Mouse (Mus musculus): ENCODE measurements at regions not wholly inside any gene's neighbourhood (a gene's known extent, or its start where the extent isn't known, plus 50 kb on each side); places are given as distances from the start of the nearest gene placed in this dataset.

DNA sequence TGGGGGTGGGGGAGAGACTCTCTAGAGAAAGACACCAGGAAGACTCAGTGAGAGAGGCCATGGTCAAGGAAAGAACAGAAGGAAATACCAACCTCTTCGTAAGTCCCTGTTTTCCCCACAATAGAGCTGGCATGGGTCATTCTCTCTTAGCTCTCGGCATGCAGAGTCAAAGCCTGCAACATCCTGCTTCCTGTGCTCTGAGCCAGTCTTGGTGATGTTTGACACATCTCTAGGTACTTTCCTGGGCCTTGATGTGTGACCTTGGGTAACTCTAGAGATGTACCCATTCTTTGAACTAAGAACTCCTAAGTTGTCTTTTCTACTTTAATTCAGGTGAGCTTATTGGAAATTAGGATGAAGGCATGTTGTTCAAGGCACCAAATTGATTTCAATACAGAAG, 55.8 kb upstream of the Fam3c start:
- Histone ChIP-seq H3K4me2 (ENCODE audit: low read depth, low read length) (no peak overlapping the region), H3K27ac (ENCODE audit: low read length) (no peak overlapping the region), H3K36me3 (ENCODE audit: control insufficient read depth, insufficient read depth) (no peaks in the 10 kb centered on the region), H3K4me1 (ENCODE audit: control insufficient read depth, insufficient read depth, low read length) (no peaks in the 10 kb centered on the region), H3K9ac (ENCODE audit: low read length) (no peak overlapping the region), H3K9me3 (replicated peaks; ENCODE audit: control insufficient read depth, low read length) (no peaks in the 10 kb centered on the region), H3K27me3 (ENCODE audit: control insufficient read depth, insufficient read depth, low read length) (no peaks in the 10 kb centered on the region), H3K4me3 (ENCODE audit: low read length) (no peak overlapping the region)
- 60% methylated on average over 2 of the region's 2 CpGs for WGBS
- ATAC-seq (replicated peaks; ENCODE audit: extremely low read depth, insufficient read depth, low FRiP score), result no peak

DNA sequence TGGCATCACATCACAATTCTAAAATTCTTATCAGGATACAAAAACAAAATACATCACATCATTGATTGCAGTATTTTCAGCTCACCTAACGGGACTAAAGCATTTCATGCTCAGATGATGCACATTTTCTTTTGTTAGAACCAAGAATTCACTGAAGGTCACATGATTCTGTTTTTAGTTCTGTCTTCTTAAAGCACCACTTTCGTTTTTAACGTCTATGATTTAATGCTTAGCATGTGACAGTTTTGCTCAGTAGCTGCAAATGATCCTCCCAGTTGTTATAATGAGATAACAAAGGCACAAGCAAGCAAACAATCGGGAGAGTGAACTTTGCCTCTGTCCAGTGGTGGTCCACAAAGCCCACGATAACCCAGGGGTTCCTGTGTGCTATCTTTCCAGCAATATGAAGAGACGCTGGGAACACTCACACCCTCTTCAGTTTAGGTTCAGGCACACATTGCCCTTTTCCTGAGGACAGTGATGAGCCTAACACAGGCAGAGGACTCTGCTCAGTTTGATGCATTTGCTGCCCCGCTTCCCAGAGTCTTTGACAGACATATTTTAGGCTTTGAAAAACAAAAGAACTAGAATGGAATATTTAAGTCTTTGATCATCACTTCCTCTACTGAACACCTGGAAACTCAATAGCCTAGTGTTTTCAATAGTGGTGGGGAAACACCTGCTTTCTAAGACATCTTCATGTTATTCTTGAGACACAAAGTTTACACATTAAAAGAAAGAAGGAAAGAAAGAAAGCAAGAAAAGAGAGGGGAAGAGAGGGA, 53.0 kb upstream of the Fam3c start:
- H3K27me3 ChIP-seq (ENCODE audit: control insufficient read depth, insufficient read depth, low read length), result no peaks in the 10 kb centered on the region
- H3K27ac ChIP-seq (ENCODE audit: low read length), result no peak overlapping the region
- no peak overlapping the region for H3K9ac ChIP-seq (ENCODE audit: low read length)
- no peaks in the 10 kb centered on the region for H3K9me3 ChIP-seq (replicated peaks; ENCODE audit: control insufficient read depth, low read length)
- ATAC-seq (replicated peaks; ENCODE audit: extremely low read depth, insufficient read depth, low FRiP score), result no peak; the same call in 1 of the 2 replicates
- no peak overlapping the region for H3K4me3 ChIP-seq (ENCODE audit: low read length)
- H3K4me1 ChIP-seq (ENCODE audit: control insufficient read depth, insufficient read depth, low read length), result no peaks in the 10 kb centered on the region
- H3K4me2 ChIP-seq (ENCODE audit: low read depth, low read length), result no peak overlapping the region
- H3K36me3 ChIP-seq (ENCODE audit: control insufficient read depth, insufficient read depth), result no peaks in the 10 kb centered on the region
- WGBS, result 54% methylated on average over 7 of the region's 7 CpGs
